Mouse (Mus musculus): ENCODE measurements around the gene Zfr2. TPM values are rescaled to one million over a fixed set of nuclear protein-coding genes. Genes with fewer than 3 reads are reported as not detected.

Zfr2 gene
- polyA plus RNA-seq, 1 experiment from 2014 or later: 2.1 TPM

DNA sequence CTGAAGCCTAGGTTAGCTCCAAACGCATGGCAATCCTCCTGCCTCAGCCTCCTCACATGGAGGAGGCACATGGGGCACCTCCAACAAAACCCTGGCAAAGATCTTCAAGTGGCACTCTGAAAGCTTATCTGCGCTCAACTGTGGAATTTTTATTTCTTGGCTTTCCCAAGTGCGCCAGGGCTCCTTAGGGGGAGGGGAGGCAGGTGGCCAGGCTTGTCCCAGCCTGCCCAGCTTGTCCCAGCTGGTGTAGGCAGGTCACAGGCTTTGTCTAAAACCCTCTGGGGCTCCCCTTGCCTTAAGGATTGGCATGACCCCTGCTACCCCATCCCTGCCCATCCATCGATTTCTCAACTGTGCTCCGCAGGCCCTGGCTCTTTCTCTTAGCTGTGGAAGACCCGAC is 51.2 kb downstream of the Zfr2 start:
- DNase-seq (ENCODE audit: low spot score): no peak
- 45% methylated on average over 6 of the region's 6 CpGs for WGBS
- no peak overlapping the region for H3K4me3 ChIP-seq (ENCODE audit: low read depth, low read length)
- no peaks in the 10 kb centered on the region for H3K9me3 ChIP-seq (ENCODE audit: control insufficient read depth, low read length)
- TF ChIP-seq EP300 (optimal IDR thresholded peaks at IDR 0.05) (no peak), CTCF (IDR thresholded peaks at IDR 0.05; ENCODE audit: low read depth) (no peak)
- no peaks in the 10 kb centered on the region for H3K36me3 ChIP-seq (ENCODE audit: control insufficient read depth, insufficient read depth, low read length)
- no peaks in the 10 kb centered on the region for H3K4me1 ChIP-seq (replicated peaks; ENCODE audit: control insufficient read depth, insufficient read depth)
- 0 out of 2 replicates have a peak overlapping the region, but pooled peaks have one; percentile 23 for H3K9ac ChIP-seq (ENCODE audit: low read length)
- peak overlapping the region; percentile 65; the same call in 1 of the 2 replicates for H3K4me2 ChIP-seq (replicated peaks; ENCODE audit: low read depth)
- H3K27ac ChIP-seq (replicated peaks): no peak overlapping the region
- ATAC-seq (ENCODE audit: low FRiP score, low TSS enrichment): no peak
- no peaks in the 10 kb centered on the region for H3K27me3 ChIP-seq (ENCODE audit: control insufficient read depth, insufficient read depth, low read length)

DNA sequence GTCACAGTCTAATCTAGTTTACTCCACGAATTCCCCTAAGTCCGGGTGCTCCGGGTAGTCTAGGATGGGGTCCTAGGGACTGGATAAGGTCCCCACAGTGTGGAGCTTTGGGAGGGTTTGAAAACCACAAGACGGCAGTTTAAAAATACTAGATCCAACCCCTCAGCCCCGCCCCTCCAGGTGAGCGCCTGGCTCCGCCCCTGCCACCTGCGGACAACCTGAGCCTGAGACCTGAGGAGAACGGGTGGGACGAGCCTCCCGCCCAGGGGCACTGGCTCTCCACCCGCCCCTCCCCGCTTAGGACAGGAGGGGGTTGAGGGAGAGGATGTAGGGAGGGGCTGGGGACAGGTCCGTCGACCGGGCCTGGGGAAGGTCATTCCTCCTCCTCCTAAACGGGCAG is 51.8 kb downstream of the Zfr2 start:
- Histone ChIP-seq H3K4me1 (replicated peaks; ENCODE audit: control insufficient read depth, insufficient read depth) (no peaks in the 10 kb centered on the region), H3K4me2 (replicated peaks; ENCODE audit: low read depth) (peak overlapping the region; percentile 65), H3K9me3 (ENCODE audit: control insufficient read depth, low read length) (no peaks in the 10 kb centered on the region), H3K4me3 (ENCODE audit: low read depth, low read length) (peak overlapping the region; percentile 10; the same call in 1 of the 2 replicates), H3K36me3 (ENCODE audit: control insufficient read depth, insufficient read depth, low read length) (no peaks in the 10 kb centered on the region), H3K27me3 (ENCODE audit: control insufficient read depth, insufficient read depth, low read length) (no peaks in the 10 kb centered on the region), H3K27ac (replicated peaks) (0 out of 2 replicates have a peak overlapping the region, but pooled peaks have one; percentile 78), H3K9ac (ENCODE audit: low read length) (no peak overlapping the region)
- DNase-seq (ENCODE audit: low spot score): peak; percentile 85
- 0 out of 2 replicates have a peak, but pooled peaks have one; percentile 4 for ATAC-seq (ENCODE audit: low FRiP score, low TSS enrichment)
- no peak for TF ChIP-seq EP300 (optimal IDR thresholded peaks at IDR 0.05)
- TF ChIP-seq CTCF (IDR thresholded peaks at IDR 0.05; ENCODE audit: low read depth): no peak
- WGBS: 7% methylated on average over 17 of the region's 17 CpGs

DNA sequence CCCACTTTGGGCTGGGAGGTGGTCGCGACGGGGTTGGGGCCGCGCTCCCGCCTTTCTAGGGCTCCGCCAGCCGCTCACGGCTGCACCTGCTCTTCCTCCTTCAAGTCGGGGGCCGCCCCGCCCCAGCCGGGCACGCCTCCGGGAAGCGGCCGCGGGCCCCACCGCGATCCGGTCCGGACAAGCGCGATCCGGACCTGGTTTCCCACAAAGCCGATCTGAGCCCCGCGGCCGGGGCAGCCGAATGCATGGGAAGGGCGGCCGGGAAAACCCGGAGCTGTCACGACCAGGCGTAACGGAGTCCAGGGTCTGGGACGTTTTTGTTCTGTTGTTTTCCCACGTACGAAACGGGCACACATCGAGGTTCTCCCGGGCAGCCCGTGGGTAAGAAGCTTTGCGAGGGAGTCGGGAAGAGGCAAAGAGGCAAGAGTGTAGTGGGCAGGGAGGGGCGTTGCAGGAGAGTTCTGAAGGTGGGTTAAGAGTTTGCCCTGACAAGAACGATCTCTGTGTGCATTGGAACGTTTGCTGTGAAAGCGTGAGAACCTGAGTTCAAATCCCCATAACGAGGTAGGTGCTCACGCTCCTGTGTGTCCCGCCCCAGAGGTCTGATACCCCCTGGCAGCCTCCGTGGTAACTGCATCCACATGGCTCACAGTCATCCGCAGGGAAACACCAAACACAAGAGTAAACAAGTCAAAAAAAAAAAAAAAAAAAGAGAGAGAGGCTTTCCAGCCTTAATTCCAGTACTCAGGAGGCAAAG is 52.9 kb downstream of the Zfr2 start:
- Histone ChIP-seq H3K4me1 (replicated peaks; ENCODE audit: control insufficient read depth, insufficient read depth) (no peaks in the 10 kb centered on the region), H3K9me3 (ENCODE audit: control insufficient read depth, low read length) (no peaks in the 10 kb centered on the region), H3K27me3 (ENCODE audit: control insufficient read depth, insufficient read depth, low read length) (no peaks in the 10 kb centered on the region), H3K36me3 (ENCODE audit: control insufficient read depth, insufficient read depth, low read length) (no peaks in the 10 kb centered on the region), H3K9ac (ENCODE audit: low read length) (peak overlapping the region; percentile 57), H3K4me2 (replicated peaks; ENCODE audit: low read depth) (peak overlapping the region; percentile 65), H3K27ac (replicated peaks) (peak overlapping the region; percentile 78), H3K4me3 (ENCODE audit: low read depth, low read length) (peak overlapping the region; percentile 43)
- peak; percentile 71 for ATAC-seq (ENCODE audit: low FRiP score, low TSS enrichment)
- TF ChIP-seq CTCF (IDR thresholded peaks at IDR 0.05; ENCODE audit: low read depth) (0 out of 2 replicates have a peak, but pooled peaks have one; percentile 3), EP300 (optimal IDR thresholded peaks at IDR 0.05) (peak; percentile 87)
- WGBS: 2% methylated on average over 54 of the region's 54 CpGs
- peak; percentile 96 for DNase-seq (ENCODE audit: low spot score)

DNA sequence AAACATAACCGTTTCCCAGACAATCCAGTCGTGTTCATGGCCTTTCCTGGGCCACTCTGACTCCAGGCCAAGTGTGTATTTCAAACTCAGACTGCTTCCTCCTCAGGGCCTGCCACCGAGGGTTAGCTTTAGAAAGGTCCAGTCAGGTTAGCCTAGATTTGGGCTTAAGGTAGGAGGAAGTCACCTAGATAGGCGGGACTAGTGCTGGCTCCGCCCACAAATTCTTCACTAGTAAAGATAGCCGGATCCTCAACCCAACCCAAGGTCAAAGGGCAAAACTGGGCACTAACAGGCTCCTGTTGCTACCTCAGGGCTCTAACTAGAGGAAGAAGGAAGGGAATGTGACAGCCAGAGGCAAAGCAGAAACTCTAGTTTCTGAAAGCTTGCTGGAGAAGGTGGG is 53.6 kb downstream of the Zfr2 start:
- DNase-seq (ENCODE audit: low spot score): peak; percentile 86
- Histone ChIP-seq H3K4me3 (ENCODE audit: low read depth, low read length) (no peak overlapping the region), H3K27ac (replicated peaks) (peak overlapping the region; percentile 78), H3K27me3 (ENCODE audit: control insufficient read depth, insufficient read depth, low read length) (no peaks in the 10 kb centered on the region), H3K9ac (ENCODE audit: low read length) (no peak overlapping the region), H3K4me2 (replicated peaks; ENCODE audit: low read depth) (no peak overlapping the region), H3K36me3 (ENCODE audit: control insufficient read depth, insufficient read depth, low read length) (no peaks in the 10 kb centered on the region), H3K4me1 (replicated peaks; ENCODE audit: control insufficient read depth, insufficient read depth) (no peaks in the 10 kb centered on the region), H3K9me3 (ENCODE audit: control insufficient read depth, low read length) (no peaks in the 10 kb centered on the region)
- 32% methylated on average over 6 of the region's 6 CpGs for WGBS
- peak; percentile 25 for ATAC-seq (ENCODE audit: low FRiP score, low TSS enrichment)
- TF ChIP-seq CTCF (IDR thresholded peaks at IDR 0.05; ENCODE audit: low read depth) (no peak), EP300 (optimal IDR thresholded peaks at IDR 0.05) (no peak)

DNA sequence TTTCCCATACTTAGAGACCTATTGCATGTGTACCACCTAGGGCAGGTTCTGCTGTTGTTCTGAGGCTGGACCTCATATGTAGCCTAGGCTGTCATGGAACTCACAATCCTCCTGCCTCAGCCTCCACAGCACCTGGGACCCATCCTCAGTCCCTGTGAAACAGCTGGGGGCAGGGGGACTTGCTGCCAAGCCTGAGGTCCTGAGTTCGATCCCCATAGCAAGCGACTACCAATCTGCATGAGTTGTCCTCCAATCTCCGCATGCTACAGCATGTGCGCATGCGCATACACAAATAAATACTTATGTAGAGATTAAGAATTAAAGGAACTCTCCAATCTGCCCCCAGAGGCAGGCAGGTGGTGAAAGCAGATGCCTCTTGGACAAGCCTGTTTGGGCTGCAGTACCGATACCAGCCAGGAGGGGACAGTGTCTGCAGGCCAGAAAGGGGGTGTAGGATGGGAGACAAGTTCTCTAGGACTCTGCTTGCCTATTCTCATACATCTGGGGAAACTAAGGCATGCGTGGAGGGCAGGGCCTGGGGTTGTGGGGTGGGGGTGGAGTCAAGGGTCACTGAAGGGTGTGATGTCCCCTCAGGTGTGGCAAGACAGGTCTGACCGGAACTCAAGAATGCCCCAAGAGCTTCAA is 54.7 kb downstream of the Zfr2 start:
- H3K4me3 ChIP-seq (ENCODE audit: low read depth, low read length): peak overlapping the region; percentile 8; the same call in 1 of the 2 replicates
- H3K36me3 ChIP-seq (ENCODE audit: control insufficient read depth, insufficient read depth, low read length): no peaks in the 10 kb centered on the region
- H3K27me3 ChIP-seq (ENCODE audit: control insufficient read depth, insufficient read depth, low read length): no peaks in the 10 kb centered on the region
- 50% methylated on average over 8 of the region's 8 CpGs for WGBS
- TF ChIP-seq EP300 (optimal IDR thresholded peaks at IDR 0.05) (no peak), CTCF (IDR thresholded peaks at IDR 0.05; ENCODE audit: low read depth) (peak; percentile 92)
- no peaks in the 10 kb centered on the region for H3K4me1 ChIP-seq (replicated peaks; ENCODE audit: control insufficient read depth, insufficient read depth)
- H3K4me2 ChIP-seq (replicated peaks; ENCODE audit: low read depth): peak overlapping the region; percentile 38
- no peaks in the 10 kb centered on the region for H3K9me3 ChIP-seq (ENCODE audit: control insufficient read depth, low read length)
- DNase-seq (ENCODE audit: low spot score): peak; percentile 83
- H3K9ac ChIP-seq (ENCODE audit: low read length): no peak overlapping the region
- no peak for ATAC-seq (ENCODE audit: low FRiP score, low TSS enrichment)
- peak overlapping the region; percentile 41; the same call in 1 of the 2 replicates for H3K27ac ChIP-seq (replicated peaks)

All from stomach, postnatal 0 days (tissue).